Mouse (Mus musculus) E14TG2a.4 (cell line): ENCODE results near the gene Fbxl8.

ENCODE experiments used
- H3K27me3 ChIP-seq: 2 replicates; pipeline ENCODE4 v1.6.1; 2014; ENCODE audit warnings: low read length, control low read depth; ENCODE audit not compliant: insufficient read depth
- H3K36me3 ChIP-seq: 2 replicates; pipeline ENCODE4 v1.6.1; 2014; ENCODE audit warnings: low read length, control low read depth; ENCODE audit not compliant: insufficient read depth
- H3K4me1 ChIP-seq: replicated peaks from 2 replicates; pipeline ENCODE4 v1.6.1; 2014; ENCODE audit warnings: low read depth, low read length, control low read depth
- H3K4me3 ChIP-seq: replicated peaks from 2 replicates; pipeline ENCODE4 v1.5.1; 2014; ENCODE audit warnings: mild to moderate bottlenecking, low read length
- H3K9me3 ChIP-seq: 2 replicates; pipeline ENCODE4 v1.6.1; 2014; ENCODE audit warnings: low read length, control low read depth
- CTCF ChIP-seq: conservative IDR thresholded peaks from 2 replicates; pipeline ENCODE4 v1.5.1; 2014; ENCODE audit warnings: low read length
- NANOG ChIP-seq: IDR thresholded peaks from 2 replicates; pipeline ENCODE4 v1.6.1; 2014; ENCODE audit warnings: borderline replicate concordance, low read length, mixed read lengths
- POU5F1 ChIP-seq: IDR thresholded peaks from 2 replicates; pipeline ENCODE4 v1.6.1; 2014; ENCODE audit warnings: low read length, borderline replicate concordance

The Fbxl8 gene

GRCm38 (mm10) chr8:105233126-105233935, 31.1 kb upstream of the Fbxl8 start:
- TF ChIP-seq NANOG = peak; percentile 72; the same call in 1 of the 2 replicates
- no peak for TF ChIP-seq CTCF
- TF ChIP-seq POU5F1 = no peak
- H3K36me3 ChIP-seq = peaks cover 56% of the 10 kb centered on the region
- peaks cover 97% of the 10 kb centered on the region for H3K4me1 ChIP-seq
- H3K9me3 ChIP-seq = no peaks in the 10 kb centered on the region
- no peaks in the 10 kb centered on the region for H3K27me3 ChIP-seq
- 0 out of 2 replicates have a peak overlapping the region, but pooled peaks have one; percentile 5 for H3K4me3 ChIP-seq

DNA sequence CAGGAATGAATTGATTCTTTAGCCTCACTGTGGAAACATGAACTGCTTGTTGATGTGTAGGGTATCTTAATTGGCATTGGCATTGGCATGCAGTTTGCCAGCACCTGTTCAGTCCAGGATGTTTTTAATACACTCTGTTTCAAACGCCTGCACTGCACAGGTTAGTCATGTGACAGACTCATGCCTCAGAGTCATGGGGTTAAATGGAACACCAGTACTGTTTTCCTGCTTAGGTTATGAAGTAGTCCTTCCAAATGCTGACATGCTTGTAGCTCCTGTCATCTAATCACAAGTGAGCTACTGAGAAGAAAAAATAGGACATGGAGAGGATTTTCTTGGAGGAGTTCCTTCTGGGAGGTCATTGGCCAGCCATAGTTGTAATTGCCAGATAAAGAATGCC, 29.2 kb upstream of the Fbxl8 start:
- no peak overlapping the region for H3K4me3 ChIP-seq
- TF ChIP-seq POU5F1 (no peak), NANOG (no peak), CTCF (no peak)
- no peaks in the 10 kb centered on the region for H3K27me3 ChIP-seq
- H3K4me1 ChIP-seq = peaks cover 92% of the 10 kb centered on the region
- peaks cover 63% of the 10 kb centered on the region for H3K36me3 ChIP-seq
- H3K9me3 ChIP-seq = no peaks in the 10 kb centered on the region

GRCm38 (mm10) chr8:105237442-105238142, 26.9 kb upstream of the Fbxl8 start:
- no peaks in the 10 kb centered on the region for H3K27me3 ChIP-seq
- peaks cover 86% of the 10 kb centered on the region for H3K36me3 ChIP-seq
- TF ChIP-seq POU5F1 = no peak
- TF ChIP-seq CTCF = no peak
- no peak for TF ChIP-seq NANOG
- H3K4me1 ChIP-seq = peaks cover 70% of the 10 kb centered on the region
- H3K4me3 ChIP-seq = no peak overlapping the region
- H3K9me3 ChIP-seq = no peaks in the 10 kb centered on the region

DNA sequence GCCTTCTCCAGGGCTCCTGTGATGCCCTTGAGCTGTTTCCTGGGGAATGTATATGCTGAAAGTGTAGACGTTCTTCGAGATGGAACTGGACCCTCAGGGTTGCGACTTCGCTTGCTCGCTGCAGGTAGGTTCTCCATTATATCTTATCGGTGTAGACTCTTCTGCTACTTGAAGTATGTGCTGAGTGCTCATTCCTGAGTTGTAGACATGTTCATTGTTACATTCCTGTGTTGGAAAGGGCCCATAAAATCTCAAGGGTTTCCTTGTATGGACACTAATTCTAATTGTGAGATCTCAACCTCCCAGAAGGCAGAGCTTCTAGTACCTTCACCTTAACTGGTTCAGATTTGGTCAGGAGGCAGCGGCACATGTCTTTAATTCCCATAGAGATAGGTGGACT, 23.4 kb upstream of the Fbxl8 start:
- no peak for TF ChIP-seq POU5F1
- TF ChIP-seq CTCF = no peak
- TF ChIP-seq NANOG = no peak
- Histone ChIP-seq H3K36me3 (peaks cover 92% of the 10 kb centered on the region), H3K9me3 (no peaks in the 10 kb centered on the region), H3K27me3 (no peaks in the 10 kb centered on the region), H3K4me1 (peaks cover 37% of the 10 kb centered on the region), H3K4me3 (no peak overlapping the region)

DNA sequence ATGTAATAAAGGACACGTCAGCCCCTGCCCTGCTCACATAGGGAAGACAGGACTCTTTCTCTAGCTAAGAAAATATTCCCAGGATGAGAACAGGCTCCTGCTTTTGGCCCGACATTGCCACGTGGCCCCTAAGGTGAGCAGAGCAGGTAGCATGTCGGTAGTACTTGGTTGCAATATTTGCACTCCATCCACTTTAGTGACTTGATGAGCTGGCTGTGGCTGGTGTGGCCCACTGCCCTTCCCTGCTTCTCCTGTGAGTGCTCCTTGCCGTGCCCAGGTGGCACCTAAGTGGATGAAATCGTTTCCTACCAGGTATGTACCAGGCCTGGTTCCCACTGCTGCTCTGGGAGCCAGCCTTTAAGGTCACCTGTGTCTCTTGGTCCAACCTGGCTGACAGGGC, 12.5 kb upstream of the Fbxl8 start:
- Histone ChIP-seq H3K27me3 (peaks cover 23% of the 10 kb centered on the region), H3K36me3 (peaks cover 66% of the 10 kb centered on the region), H3K9me3 (no peaks in the 10 kb centered on the region), H3K4me1 (peaks cover 33% of the 10 kb centered on the region), H3K4me3 (no peak overlapping the region)
- TF ChIP-seq CTCF = no peak

DNA sequence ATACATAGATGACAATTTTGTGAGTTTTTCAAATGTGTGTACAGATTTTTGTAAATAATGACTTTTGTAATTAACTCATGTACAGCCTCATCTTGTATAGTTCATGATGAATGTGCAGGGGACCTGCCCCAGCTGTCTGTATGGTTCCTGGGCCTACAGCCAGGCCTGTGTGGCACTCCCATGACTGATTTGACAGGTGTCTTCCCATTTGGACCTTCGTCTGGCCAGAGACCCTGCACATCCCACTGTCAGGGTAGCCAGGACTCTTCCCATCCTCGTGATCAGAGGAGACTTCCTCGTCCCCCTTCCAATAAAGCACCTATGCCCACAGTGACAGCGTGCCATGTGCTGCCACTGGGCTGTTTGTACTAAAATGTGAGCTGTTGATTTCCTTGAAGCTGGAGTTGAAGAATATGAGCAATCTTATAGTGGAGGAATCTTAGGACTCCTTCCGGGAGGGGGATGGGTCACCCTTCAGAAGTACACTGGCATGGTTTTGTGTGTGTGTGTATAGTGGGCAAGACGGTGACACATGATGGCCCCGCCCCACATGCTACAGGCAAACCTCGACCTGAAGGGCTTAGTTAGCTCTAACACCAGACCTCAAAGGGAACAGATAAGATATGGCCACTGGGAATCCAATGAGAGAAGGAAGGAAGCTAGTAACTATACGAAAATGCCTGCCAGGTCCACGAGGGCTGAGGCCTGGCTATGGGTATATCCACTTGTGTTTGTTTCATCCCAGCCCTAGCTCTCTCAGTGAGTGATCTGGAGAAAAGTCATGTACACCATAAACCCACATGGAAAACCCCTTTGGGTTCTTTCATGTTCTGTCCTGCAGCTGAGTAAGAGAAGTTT, 11.5 kb upstream of the Fbxl8 start:
- Histone ChIP-seq H3K4me3 (no peak overlapping the region), H3K27me3 (peaks cover 31% of the 10 kb centered on the region), H3K4me1 (peaks cover 37% of the 10 kb centered on the region), H3K9me3 (no peaks in the 10 kb centered on the region), H3K36me3 (peaks cover 57% of the 10 kb centered on the region)
- no peak for TF ChIP-seq CTCF
- no peak for TF ChIP-seq POU5F1
- TF ChIP-seq NANOG = no peak

DNA sequence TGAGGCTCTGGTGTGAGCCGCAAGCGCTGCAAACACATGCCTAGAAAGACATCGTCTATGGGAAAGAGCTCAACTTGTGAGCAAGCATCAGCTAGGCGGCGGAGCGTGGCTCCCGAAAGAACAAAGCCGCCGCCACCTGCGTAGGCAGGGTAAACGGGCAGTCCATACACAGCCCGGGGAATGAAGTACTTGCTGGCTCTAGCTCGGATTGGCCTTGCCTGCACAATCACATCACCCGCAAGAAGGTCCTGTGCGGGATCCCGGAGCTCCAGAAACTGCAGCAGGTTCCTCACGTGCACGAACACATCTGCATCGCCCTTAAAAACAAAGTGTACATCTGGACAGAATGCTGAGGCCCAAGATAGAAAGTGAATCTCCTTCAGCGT, 10.7 kb upstream of the Fbxl8 start:
- Histone ChIP-seq H3K36me3 (peaks cover 48% of the 10 kb centered on the region), H3K27me3 (peaks cover 39% of the 10 kb centered on the region), H3K4me1 (peaks cover 45% of the 10 kb centered on the region), H3K9me3 (no peaks in the 10 kb centered on the region), H3K4me3 (peak overlapping the region; percentile 89)
- TF ChIP-seq CTCF = no peak
- TF ChIP-seq POU5F1 = no peak
- no peak for TF ChIP-seq NANOG

DNA sequence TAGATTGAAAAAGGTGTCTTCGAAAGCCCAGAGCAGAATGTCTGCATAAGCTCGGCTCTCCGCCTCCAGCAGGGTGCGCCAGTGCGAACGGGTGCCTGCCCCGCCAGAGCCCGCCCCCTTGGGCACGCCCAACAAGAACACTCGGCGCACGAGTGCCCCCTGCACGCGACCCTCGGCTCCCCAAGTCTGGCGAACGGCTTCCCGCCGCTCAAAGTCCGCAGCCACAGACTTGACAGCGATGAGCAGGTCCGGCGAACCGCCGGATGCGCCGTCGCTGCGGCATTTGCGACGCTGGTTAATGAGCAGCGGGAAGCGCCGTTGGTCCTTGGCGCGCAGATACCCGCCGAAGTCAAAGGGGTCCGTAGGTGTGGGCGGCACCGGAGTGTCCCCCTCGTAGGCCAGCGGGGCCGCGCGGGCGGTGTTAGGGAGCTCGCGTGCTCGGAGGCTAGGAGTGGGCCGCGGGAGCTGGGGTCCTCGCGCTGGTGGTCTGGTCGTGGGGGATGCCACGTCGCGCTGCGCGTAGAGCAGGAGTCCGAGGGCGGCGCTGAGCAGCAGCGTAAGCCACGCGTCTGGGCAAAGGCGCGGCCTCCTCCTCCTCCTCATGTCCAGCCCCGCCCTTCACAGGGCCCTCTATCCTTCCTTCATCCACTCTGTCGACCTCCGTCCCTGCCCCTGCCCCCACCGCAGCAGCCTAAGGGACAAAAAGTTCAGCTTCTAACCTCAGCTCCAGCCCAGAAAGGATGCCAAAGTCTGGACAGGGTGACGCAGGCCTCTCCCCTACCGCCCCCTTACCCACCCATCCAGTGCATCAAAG, 10.1 kb upstream of the Fbxl8 start:
- TF ChIP-seq POU5F1 (no peak), CTCF (peak; percentile 37; the same call in 1 of the 2 replicates)
- peak overlapping the region; percentile 89 for H3K4me3 ChIP-seq
- H3K27me3 ChIP-seq = peaks cover 45% of the 10 kb centered on the region
- no peaks in the 10 kb centered on the region for H3K9me3 ChIP-seq
- peaks cover 42% of the 10 kb centered on the region for H3K36me3 ChIP-seq
- H3K4me1 ChIP-seq = peaks cover 51% of the 10 kb centered on the region
